Mouse (Mus musculus) small intestine, adult 2 months (tissue): ENCODE results near the gene Gls.

Experiments used
- CTCF ChIP-seq: fragments of 200-500 bp; IDR thresholded peaks from 2 replicates; pipeline ENCODE4 v1.5.1; 2012; ENCODE audit warnings: low read depth, mild to moderate bottlenecking, control low read depth, inconsistent platforms, low read length, moderate library complexity, mixed read lengths; ENCODE audit not compliant: insufficient replicate concordance, insufficient read length; ENCODE audit errors: extremely low read depth
- POLR2A ChIP-seq: fragments of 200-500 bp; IDR thresholded peaks from 2 replicates; pipeline ENCODE4 v1.6.1; 2012; ENCODE audit warnings: low read depth, mild to moderate bottlenecking, control low read depth, inconsistent platforms, low read length, moderate library complexity

GRCm38 (mm10) chr1:52116441-52116840 is 116.6 kb downstream of the Gls start:
- TF ChIP-seq CTCF (no peak), POLR2A (no peak)
